Mouse (Mus musculus) liver, embryonic 15.5 days (tissue): ENCODE results near the gene Olfr371. TPM values are rescaled to one million over a fixed set of nuclear protein-coding genes. Genes with fewer than 3 reads are reported as not detected.

Experiments
- ATAC-seq: fragments of 200-750 bp; cut with Nextera tagmentation; 2 replicates; pipeline ENCODE4 v1.8.0; 2017; ENCODE audit warnings: moderate number of reproducible peaks, mild to moderate bottlenecking, moderate library complexity; ENCODE audit not compliant: insufficient read depth
- H3K27ac ChIP-seq: fragments of 300-500 bp; sonication (generic); replicated peaks from 2 replicates; pipeline ENCODE4 v1.5.1; 2015; ENCODE audit warnings: mild to moderate bottlenecking, inconsistent platforms
- H3K27me3 ChIP-seq: fragments of 300-500 bp; sonication (generic); 2 replicates; pipeline ENCODE4 v1.6.1; 2015; ENCODE audit warnings: mild to moderate bottlenecking, inconsistent platforms
- H3K36me3 ChIP-seq: fragments of 300-500 bp; sonication (generic); replicated peaks from 2 replicates; pipeline ENCODE4 v1.6.1; 2015; ENCODE audit warnings: moderate library complexity, mild to moderate bottlenecking, inconsistent platforms
- H3K4me1 ChIP-seq: fragments of 300-500 bp; sonication (generic); replicated peaks from 2 replicates; pipeline ENCODE4 v1.6.1; 2015; ENCODE audit warnings: inconsistent platforms
- H3K4me2 ChIP-seq: fragments of 300-500 bp; sonication (generic); 2 replicates; pipeline ENCODE4 v1.6.1; 2015; ENCODE audit warnings: moderate library complexity, mild to moderate bottlenecking, inconsistent platforms
- H3K4me3 ChIP-seq: fragments of 300-500 bp; sonication (generic); replicated peaks from 2 replicates; pipeline ENCODE4 v1.5.1; 2015; ENCODE audit warnings: mild to moderate bottlenecking, inconsistent platforms
- H3K9ac ChIP-seq: fragments of 300-500 bp; sonication (generic); 2 replicates; pipeline ENCODE4 v1.6.1; 2015; ENCODE audit warnings: moderate library complexity, mild to moderate bottlenecking, inconsistent platforms
- H3K9me3 ChIP-seq: fragments of 300-500 bp; sonication (generic); replicated peaks from 2 replicates; pipeline ENCODE4 v1.6.1; 2016; ENCODE audit warnings: inconsistent platforms
- WGBS: fragments of 180-500 bp; shearing (Covaris S2); methylation state at CpG from one replicate; pipeline ENCODE4 v1.1.7; 2015; ENCODE audit warnings: mixed read lengths; ENCODE audit not compliant: insufficient replicate concordance; 5-methylcytosine and 5-hydroxymethylcytosine counted together
- polyA plus RNA-seq: library from polyadenylated mRNA; unstranded; fragments of >200 nt; fragmentation: Nextera tagmentation; extraction: Ambion mirVana; gene quantifications from 2 replicates; pipeline ENCODE4 v1.2.1, GENCODE M21; 2015

Olfr371 gene
- not detected in 2 replicates for polyA plus RNA-seq

DNA sequence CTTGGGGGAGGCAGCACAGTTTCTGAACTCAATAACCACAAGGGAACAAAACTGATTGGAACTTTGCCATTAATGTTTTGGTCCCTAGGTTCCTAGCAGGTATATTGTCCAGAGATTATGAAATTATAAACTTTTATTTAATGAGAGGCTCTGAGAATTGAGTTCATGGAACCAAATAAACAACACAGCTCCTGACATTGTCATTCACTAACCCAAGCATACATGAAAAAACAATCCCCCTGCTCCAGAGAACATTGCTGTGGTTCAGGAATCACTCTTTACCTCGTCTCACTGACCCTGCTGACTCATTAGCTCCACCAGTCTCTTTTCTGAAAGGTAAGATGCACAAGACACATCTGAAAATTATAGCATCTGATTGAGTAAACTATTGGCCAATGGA, at the start of gene Olfr371:
Gene Olfr371 (plus strand): TSS at position 301 of the 400 bp plus-strand sequence.
- H3K4me1 ChIP-seq, result no peaks in the 10 kb centered on the region
- H3K4me2 ChIP-seq, result no peak within 1 kb of the TSS
- no peaks in the 10 kb centered on the region for H3K27me3 ChIP-seq
- H3K36me3 ChIP-seq, result no peaks in the 10 kb centered on the region
- H3K27ac ChIP-seq, result no peak within 1 kb of the TSS
- 23% methylated on average over 1 of the region's 1 CpGs for WGBS
- no peaks in the 10 kb centered on the region for H3K9me3 ChIP-seq
- no peak within 1 kb of the TSS for H3K4me3 ChIP-seq
- no peak within 1 kb of the TSS for H3K9ac ChIP-seq
- ATAC-seq, result no peak

DNA sequence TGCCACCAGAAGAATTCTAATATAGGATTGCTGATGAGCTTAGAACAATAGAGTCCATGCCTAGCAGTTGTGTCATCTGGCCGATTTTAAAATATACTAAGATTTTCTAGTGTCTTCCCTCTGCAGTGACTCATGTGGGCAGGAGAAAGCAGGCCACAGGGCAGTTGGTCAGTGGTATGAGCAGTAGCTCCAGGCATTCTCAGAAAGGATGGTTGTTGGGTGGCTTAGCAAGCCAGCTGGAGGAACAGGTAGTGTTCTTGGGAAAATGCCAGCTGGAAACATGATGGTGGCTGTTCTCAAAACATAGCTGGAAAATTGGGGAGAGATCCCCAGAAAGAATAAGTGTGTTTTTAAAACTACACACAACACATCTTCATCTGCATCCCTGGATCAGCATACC, 33.4 kb upstream of the Olfr371 start:
- H3K9ac ChIP-seq, result no peak overlapping the region
- H3K4me2 ChIP-seq, result no peak overlapping the region
- H3K9me3 ChIP-seq, result no peaks in the 10 kb centered on the region
- no peak overlapping the region for H3K27ac ChIP-seq
- no peaks in the 10 kb centered on the region for H3K27me3 ChIP-seq
- H3K36me3 ChIP-seq, result no peaks in the 10 kb centered on the region
- WGBS, result 58% methylated on average over 1 of the region's 1 CpGs
- no peak overlapping the region for H3K4me3 ChIP-seq
- no peaks in the 10 kb centered on the region for H3K4me1 ChIP-seq
- no peak for ATAC-seq

DNA sequence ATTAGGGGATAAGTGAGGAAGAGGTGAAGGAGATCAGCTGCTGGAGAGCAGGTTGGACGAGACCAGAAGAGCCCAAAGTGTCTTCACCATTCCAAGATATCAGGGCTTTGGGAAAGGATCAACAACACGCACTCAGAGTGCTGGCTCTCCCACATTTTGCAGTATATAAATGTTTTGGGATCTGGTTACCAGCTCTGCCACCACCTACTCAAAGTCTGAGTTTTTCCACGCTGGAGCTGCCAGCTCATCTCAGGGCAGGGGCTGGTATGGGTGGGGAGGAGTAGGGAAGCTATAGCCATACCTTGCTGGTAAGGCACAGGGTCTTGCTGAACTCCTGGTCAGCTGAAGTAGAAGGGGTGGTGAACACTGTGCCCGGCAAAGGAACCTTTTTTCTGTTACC, 5.6 kb upstream of the Olfr371 start:
- no peak for ATAC-seq
- Histone ChIP-seq H3K4me2 (no peak overlapping the region), H3K36me3 (no peaks in the 10 kb centered on the region), H3K9ac (no peak overlapping the region), H3K27ac (no peak overlapping the region), H3K9me3 (no peaks in the 10 kb centered on the region), H3K27me3 (no peaks in the 10 kb centered on the region), H3K4me3 (no peak overlapping the region), H3K4me1 (no peaks in the 10 kb centered on the region)
- WGBS, result 56% methylated on average over 4 of the region's 4 CpGs

DNA sequence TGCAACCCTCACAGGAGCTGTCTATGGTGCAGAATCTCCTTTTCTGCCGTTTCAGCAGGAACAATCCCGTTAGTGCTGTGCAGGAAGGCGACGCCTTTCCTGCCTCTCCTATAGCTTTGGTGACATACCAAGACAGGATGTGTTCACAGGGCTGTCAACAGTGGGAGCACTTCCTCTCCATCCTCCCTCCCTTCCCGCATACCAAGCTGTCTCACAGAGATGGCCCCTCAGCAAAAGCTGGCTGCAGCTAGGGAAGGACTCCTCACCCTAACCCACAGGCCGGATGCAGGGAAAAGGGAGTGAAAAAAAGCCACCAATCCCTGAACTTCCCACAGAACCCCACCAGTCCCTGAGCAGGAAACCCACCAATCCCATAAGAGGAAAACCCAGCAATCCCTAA, 4.8 kb upstream of the Olfr371 start:
- Histone ChIP-seq H3K27me3 (no peaks in the 10 kb centered on the region), H3K4me2 (no peak overlapping the region), H3K36me3 (no peaks in the 10 kb centered on the region), H3K27ac (no peak overlapping the region), H3K4me1 (no peaks in the 10 kb centered on the region), H3K4me3 (no peak overlapping the region), H3K9me3 (no peaks in the 10 kb centered on the region), H3K9ac (no peak overlapping the region)
- WGBS, result 8% methylated on average over 6 of the region's 6 CpGs
- peak; percentile 63 for ATAC-seq

DNA sequence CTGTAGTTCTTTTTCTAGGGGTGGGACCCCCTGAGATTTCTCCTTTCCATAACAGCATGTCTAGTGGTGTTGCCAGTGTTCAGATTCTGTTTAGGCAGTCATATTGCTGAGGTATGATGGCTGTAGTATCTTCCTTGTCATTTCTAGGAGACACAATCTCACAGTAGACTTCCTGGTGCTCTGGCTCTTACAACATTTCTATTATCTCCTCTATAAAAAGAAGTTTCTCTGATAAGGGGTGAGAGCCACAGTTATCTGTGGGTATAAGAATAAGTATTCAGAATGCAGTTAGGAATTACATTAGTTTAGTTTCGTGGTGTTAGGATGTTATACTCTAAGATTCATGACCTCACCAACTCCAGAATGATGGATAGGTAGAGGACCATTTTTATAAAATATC, 1.5 kb downstream of the Olfr371 start:
- WGBS, result 48% methylated on average over 1 of the region's 1 CpGs
- Histone ChIP-seq H3K4me3 (no peak overlapping the region), H3K27me3 (no peaks in the 10 kb centered on the region), H3K9ac (no peak overlapping the region), H3K9me3 (no peaks in the 10 kb centered on the region), H3K36me3 (no peaks in the 10 kb centered on the region), H3K4me2 (no peak overlapping the region), H3K4me1 (no peaks in the 10 kb centered on the region), H3K27ac (no peak overlapping the region)
- no peak for ATAC-seq

Other genes with a start within 250 kb of the Olfr371 start
- gene Junb, start 247.3 kb upstream of the Olfr371 start, polyA plus RNA-seq, result 18.2 and 22.1 TPM in 2 replicates
- 6.5 and 8.6 TPM in 2 replicates for gene Hook2, start 235.4 kb upstream of the Olfr371 start, polyA plus RNA-seq
- not detected in 2 replicates for gene Best2, start 211.5 kb upstream of the Olfr371 start, polyA plus RNA-seq
- gene Asna1, start 200.7 kb upstream of the Olfr371 start, polyA plus RNA-seq, result 59.7 and 59.9 TPM in 2 replicates
- gene Trir, start 199.2 kb upstream of the Olfr371 start, polyA plus RNA-seq, result 59.8 and 63.4 TPM in 2 replicates
- gene Tnpo2, start 189.1 kb upstream of the Olfr371 start, polyA plus RNA-seq, result 19.3 and 20.5 TPM in 2 replicates
- gene Fbxw9, start 165.9 kb upstream of the Olfr371 start, polyA plus RNA-seq, result 9.9 and 11.0 TPM in 2 replicates
- 0.45 TPM in 1 of 2 replicates, not detected in the other for gene Gm5741, start 158.0 kb upstream of the Olfr371 start, polyA plus RNA-seq
- gene Dhps, start 154.2 kb upstream of the Olfr371 start, polyA plus RNA-seq, result 28.4 and 28.7 TPM in 2 replicates
- 55.6 and 58.5 TPM in 2 replicates for gene Wdr83os, start 145.2 kb upstream of the Olfr371 start, polyA plus RNA-seq
- 21.6 and 26.5 TPM in 2 replicates for gene Wdr83, start 144.7 kb upstream of the Olfr371 start, polyA plus RNA-seq
- gene Man2b1, start 142.7 kb upstream of the Olfr371 start, polyA plus RNA-seq, result 29.9 and 33.2 TPM in 2 replicates
- 2.1 and 2.8 TPM in 2 replicates for gene Zfp791, start 102.9 kb upstream of the Olfr371 start, polyA plus RNA-seq
- gene Cks1brt, start 74.1 kb upstream of the Olfr371 start, polyA plus RNA-seq, result not detected in 2 replicates
- gene Orc6, start 73.6 kb downstream of the Olfr371 start, polyA plus RNA-seq, result 80.8 and 84.4 TPM in 2 replicates
- 85.1 and 92.3 TPM in 2 replicates for gene Vps35, start 73.8 kb downstream of the Olfr371 start, polyA plus RNA-seq
- 57.2 and 68.2 TPM in 2 replicates for gene Mylk3, start 160.4 kb downstream of the Olfr371 start, polyA plus RNA-seq
- 14.8 and 15.6 TPM in 2 replicates for gene 4921524J17Rik, start 206.8 kb downstream of the Olfr371 start, polyA plus RNA-seq